Mouse (Mus musculus) naive thymus-derived CD4-positive, alpha-beta T cell, adult 2 months (primary cell): Measurements from ENCODE around the gene Zbtb22.
"Not testable (repeated sequence)": the region's sequence is repeated elsewhere in the genome, so short reads cannot be mapped to it uniquely, and the experiment has no call there.

Experiments used
- DNase-seq: peaks from one replicate; pipeline ENCODE4 v3.0.0-alpha.2; 2011; ENCODE audit warnings: low read depth

Zbtb22 gene

DNA sequence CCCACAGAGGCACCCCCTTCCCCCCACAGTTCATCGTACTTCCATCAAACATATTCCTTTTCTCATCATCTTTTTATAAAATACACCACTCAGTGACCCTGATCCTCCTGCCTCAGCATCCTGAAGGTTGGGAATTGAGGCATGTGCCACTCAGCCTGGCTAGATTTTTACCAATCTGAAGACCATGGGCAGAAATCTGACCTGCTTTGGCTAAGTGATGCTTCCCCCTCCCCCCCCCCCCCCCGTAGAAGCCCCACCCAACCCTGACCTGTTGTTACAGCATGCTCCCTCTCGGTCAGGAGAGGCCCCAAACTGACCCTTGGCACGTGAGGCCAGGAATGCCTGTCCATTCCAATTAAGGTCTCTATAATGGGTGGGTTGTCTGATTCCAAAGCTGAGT lies 10.9 kb upstream of the Zbtb22 start, which contains the start of gene Platr17:
Gene Platr17, plus strand, starts transcription at position 301 of the 400 bp plus-strand sequence.
- DNase-seq: not testable (repeated sequence)

GRCm38 (mm10) chr17:33908331-33909076 lies 7.2 kb upstream of the Zbtb22 start:
- DNase-seq: peak; percentile 45

GRCm38 (mm10) chr17:33909077-33909868 lies 6.4 kb upstream of the Zbtb22 start, which contains the start of gene Daxx:
Daxx (plus strand) TSS chr17:33909414.
- DNase-seq: peak; percentile 98

DNA sequence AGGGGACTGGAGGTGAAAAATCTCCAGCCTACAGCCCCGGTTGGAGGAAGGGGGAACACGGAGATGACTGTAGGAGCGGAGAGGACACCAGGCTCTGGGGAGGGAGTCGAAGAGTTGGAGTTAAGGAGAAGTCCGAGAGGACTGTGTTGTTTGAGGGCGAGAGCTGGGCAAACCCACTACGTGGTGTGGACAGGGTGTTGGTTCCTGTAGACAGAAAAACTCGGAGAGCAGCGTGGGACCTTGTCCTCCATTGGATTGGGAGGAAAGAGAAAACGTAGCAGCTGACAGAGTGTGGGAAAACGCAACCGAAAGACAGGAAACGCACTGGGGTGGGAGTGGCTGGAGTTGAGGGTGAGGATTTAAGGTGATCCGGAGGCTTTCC lies 5.8 kb upstream of the Zbtb22 start:
- DNase-seq: peak; percentile 65

- DNase-seq: peak; percentile 71
Measured at GRCm38 (mm10) chr17:33910346-33911051, 5.2 kb upstream of the Zbtb22 start.

- no peak for DNase-seq
Measured at GRCm38 (mm10) chr17:33911052-33911812, 4.5 kb upstream of the Zbtb22 start.

GRCm38 (mm10) chr17:33911813-33912414 lies 3.8 kb upstream of the Zbtb22 start:
- no peak for DNase-seq

GRCm38 (mm10) chr17:33913264-33913663 lies 2.4 kb upstream of the Zbtb22 start:
- DNase-seq: no peak

DNA sequence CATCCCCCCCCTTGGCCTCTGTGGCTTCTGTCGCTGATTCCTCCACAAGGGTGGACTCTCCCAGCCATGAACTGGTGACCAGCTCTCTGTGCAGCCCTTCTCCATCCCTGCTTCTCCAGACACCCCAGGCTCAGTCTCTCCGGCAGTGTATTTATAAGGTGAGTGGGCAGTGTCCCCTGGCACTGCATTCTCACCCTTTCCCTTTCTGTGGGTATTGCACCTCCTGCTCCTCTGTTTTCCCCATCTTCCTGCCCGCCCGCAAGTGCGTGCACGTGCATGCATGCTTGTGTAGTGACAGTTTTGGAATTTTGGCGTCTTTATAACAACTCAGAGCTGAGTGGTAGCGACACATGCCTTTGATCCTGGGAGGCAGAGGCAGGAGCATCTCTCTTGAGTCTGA lies 1.8 kb upstream of the Zbtb22 start:
- DNase-seq: no peak

DNA sequence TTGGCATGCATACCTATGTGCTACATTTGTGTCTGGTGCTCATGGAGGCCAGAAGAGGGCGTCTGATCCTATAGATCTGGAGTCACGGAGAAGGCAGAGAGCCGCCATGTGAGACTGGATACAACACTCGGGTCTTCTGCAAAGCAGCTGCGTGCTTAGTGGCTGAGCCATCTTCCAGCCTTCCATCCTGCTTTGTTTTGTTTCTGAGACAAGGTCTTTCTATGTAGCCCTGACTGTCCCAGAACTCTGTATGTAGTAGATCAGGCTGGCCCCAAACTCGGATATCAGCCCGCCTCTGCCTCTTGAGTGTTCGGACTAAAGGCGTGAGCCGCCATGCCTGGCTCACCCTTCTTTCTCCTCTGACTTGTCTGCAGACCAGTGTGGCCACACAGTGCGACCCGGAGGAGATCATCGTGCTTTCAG lies 724 bp upstream of the Zbtb22 start:
- DNase-seq: no peak

DNA sequence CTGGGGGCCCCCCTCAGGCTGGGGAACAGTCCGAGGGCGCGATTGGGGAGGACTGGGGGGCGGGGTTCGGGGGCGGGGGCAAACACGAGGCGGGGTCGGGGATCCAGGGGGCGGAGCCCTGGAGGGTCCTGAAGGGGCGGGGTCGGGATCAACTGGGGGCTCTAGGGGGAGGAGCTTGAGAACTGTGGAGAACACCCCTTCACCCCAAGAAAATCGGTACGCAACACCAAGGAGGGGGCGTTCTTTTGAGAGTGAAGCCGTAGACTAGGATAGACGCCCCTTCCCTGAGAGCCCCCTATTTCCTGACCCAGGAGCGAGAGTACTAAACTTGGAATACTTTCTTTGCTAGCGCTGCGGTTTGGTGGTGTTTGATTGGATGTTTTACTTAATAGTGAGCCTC lies 590 bp downstream of the Zbtb22 start:
- DNase-seq: no peak

DNA sequence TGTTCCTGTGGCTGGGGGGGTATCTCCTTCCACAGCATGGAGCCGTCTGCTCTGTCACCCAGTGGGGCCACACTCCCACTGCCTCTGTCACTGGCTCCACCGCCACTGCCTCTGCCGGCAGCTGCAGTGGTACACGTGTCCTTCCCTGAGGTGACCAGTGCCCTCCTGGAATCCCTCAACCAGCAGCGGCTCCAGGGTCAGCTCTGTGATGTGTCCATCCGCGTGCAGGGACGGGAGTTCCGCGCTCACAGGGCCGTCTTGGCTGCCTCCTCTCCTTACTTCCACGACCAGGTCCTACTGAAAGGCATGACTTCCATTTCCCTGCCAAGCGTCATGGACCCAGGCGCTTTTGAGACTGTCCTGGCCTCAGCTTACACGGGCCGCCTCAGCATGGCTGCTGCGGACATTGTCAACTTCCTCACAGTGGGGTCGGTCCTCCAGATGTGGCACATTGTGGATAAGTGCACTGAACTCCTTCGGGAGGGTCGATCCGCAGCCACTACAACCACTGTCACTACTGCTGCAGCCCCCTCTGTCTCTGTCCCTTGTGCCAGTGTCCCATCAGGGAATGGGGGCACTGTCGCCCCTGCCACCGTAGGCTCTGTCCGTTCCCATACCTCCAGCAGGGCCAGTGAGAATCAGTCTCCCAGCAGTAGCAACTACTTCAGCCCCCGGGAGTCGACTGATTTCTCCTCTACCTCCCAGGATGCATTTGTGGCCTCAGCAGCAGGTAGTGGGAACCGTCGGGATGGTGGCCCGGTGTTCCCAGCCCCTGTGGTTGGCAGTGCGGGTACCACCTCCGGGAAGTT lies 1.3 kb downstream of the Zbtb22 start:
- DNase-seq: no peak

DNA sequence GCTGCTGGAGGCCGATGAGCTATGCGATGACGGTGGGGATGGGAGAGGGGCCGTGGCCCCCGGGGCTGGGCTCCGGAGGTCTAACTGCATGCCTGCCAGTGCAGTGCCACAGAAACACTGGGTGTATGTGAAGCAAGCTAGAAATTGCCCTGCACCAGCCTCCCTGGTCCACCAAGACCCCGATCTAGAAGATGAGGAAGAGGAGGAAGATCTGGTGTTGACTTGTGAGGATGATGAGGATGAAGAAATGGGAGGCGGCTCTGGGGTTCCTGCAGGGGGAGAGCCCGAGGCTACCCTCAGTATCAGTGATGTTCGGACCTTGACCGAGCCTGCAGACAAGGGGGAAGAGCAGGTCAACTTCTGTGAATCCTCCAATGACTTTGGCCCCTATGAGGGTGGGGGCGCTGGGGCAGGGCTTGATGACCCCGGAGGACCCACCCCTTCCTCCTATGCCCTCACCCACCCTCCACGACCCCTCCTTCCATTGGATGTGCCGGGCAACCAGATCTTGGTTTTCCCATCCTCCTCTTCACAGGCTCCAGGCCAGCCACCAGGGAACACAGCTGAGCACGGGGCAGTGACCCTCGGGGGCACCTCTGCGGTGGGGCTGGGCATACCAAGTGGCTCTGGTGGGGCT lies 2.1 kb downstream of the Zbtb22 start:
- no peak for DNase-seq

DNA sequence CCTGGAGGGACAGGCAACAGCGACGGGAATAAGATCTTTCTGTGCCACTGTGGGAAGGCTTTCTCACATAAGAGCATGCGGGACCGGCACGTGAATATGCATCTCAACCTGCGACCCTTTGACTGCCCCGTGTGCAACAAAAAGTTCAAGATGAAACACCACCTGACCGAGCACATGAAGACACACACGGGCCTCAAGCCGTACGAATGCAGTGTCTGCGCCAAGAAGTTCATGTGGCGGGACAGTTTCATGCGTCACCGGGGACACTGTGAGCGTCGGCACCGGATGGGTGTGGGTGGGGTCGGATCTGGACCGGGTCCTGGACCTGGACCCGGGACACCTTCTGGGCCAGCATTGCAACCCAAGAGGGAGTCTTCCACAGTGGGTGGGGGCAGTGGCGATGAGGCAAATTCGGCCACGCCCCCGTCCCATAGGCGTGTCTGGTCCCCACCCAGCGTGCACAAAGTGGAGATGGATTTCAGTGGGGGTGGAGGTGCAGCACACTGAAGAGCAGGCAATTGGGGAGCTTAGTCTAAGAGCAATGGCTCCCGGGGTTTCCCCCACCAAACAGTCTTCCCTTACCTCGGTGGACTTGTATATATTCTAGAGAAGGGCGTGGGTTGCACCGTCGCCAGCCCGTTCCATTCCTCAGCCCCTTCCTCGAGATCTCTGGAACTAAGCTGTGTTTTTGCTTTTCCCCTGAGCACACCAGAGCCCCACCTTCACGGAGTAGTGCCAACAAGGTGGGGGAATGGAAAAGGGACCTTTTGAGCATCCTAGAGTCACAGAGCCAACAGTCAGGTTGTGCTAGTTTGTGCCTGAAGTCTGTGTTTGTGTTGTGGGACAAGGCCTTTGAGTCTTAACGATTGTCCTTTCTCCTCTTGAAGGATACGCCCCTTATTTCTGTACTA lies 2.8 kb downstream of the Zbtb22 start:
- no peak for DNase-seq

GRCm38 (mm10) chr17:33919351-33920281 lies 3.9 kb downstream of the Zbtb22 start:
- peak; percentile 91 for DNase-seq

- peak; percentile 93 for DNase-seq
Measured at GRCm38 (mm10) chr17:33920282-33921097, 4.8 kb downstream of the Zbtb22 start.

DNA sequence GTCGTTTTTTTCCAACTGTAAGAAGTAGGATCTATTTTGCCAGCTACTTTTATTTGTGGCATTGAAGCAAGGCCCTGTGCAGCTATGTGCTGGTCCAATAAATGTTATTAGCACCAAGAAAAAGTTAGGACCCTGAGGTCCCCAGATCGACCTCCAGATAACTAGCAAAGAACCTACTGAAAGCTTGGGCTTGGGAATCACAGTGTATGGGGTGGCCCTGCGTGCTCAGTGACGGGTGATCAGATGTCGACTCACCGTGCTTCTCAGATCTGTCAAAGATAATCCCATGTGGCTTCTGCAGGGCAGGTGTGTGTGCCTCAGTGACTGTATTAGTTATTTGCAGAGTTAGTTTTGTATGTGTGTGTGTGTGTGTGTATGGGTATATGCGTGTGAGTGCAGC lies 5.7 kb downstream of the Zbtb22 start:
- no peak for DNase-seq
